Mouse (Mus musculus): ENCODE data around the gene Olfr770. TPM values are rescaled to one million over a fixed set of nuclear protein-coding genes. Genes with fewer than 3 reads are reported as not detected.
"Not testable (repeated sequence)": the region's sequence is repeated elsewhere in the genome, so short reads cannot be mapped to it uniquely, and the experiment has no call there.

The Olfr770 gene
- polyA plus RNA-seq, 1 experiment, result not detected

DNA sequence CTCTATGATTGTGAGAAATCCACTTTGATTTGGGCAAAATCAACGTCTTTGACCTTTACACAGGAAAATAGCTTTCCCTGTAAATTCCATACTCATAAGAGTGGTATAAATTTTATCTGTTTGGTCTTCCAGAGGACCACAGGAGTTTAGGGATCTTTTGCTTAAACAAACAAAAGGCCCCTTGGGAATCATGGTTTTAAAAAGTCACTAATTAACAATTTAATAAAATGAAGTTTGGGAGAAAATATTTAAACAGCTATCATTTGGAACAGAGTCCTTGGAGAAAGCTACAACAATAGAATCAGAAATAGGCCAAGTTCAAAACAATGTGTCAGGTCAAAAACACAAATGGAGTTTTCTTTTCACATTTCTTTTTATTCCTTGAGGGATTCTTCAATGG, 39.5 kb downstream of the Olfr770 start, which contains the start of gene Olfr768:
Gene Olfr768, minus strand, starts transcription at position 101 of the 400 bp plus-strand sequence.
- DNase-seq (ENCODE audit: low read depth in 1 of 2, low spot score in 2 of 2), result no peak
- Histone ChIP-seq H3K4me1 (ENCODE audit: control insufficient read depth, insufficient read depth, insufficient read length) (no peaks in the 10 kb centered on the region), H3K36me3 (ENCODE audit: control insufficient read depth, insufficient read depth, low read length) (no peaks in the 10 kb centered on the region), H3K4me3 (ENCODE audit: extremely low read depth, insufficient read depth, insufficient read length) (no peak within 1 kb of the TSS), H3K27ac (ENCODE audit: insufficient read depth, low read length) (no peak within 1 kb of the TSS), H3K27me3 (ENCODE audit: control insufficient read depth, insufficient read depth, low read length) (no peaks in the 10 kb centered on the region)
- no peak for TF ChIP-seq CTCF (IDR thresholded peaks at IDR 0.05; ENCODE audit: extremely low read depth, insufficient read depth, insufficient read length, insufficient replicate concordance)
- TF ChIP-seq POLR2A (IDR thresholded peaks at IDR 0.05; ENCODE audit: low read depth, low read length), result no peak
- WGBS, result 75% methylated on average over 1 of the region's 1 CpGs

GRCm38 (mm10) chr10:129082810-129083209, 56.0 kb downstream of the Olfr770 start, which contains the start of gene Olfr767:
Olfr767 (minus strand) TSS chr10:129082910.
- not testable (repeated sequence) for H3K4me3 ChIP-seq (ENCODE audit: extremely low read depth, insufficient read depth, insufficient read length); H3K27ac ChIP-seq (ENCODE audit: insufficient read depth, low read length); H3K4me1 ChIP-seq (ENCODE audit: control insufficient read depth, insufficient read depth, insufficient read length); H3K36me3 ChIP-seq (ENCODE audit: control insufficient read depth, insufficient read depth, low read length); H3K27me3 ChIP-seq (ENCODE audit: control insufficient read depth, insufficient read depth, low read length); DNase-seq (ENCODE audit: low read depth in 1 of 2, low spot score in 2 of 2)

Other genes with a start within 250 kb of the Olfr770 start
- 5.8 and 6.0 TPM in 2 replicates for gene Gdf11, start 247.3 kb downstream of the Olfr770 start, polyA plus RNA-seq (2012; rRNA removed)
- 25.8 and 35.7 TPM in 2 replicates for gene Cd63, start 238.0 kb downstream of the Olfr770 start, polyA plus RNA-seq (2012; rRNA removed)
- 15.1 and 15.8 TPM in 2 replicates for gene Rdh5, start 216.1 kb downstream of the Olfr770 start, polyA plus RNA-seq (2012; rRNA removed)
- 113 and 138 TPM in 2 replicates for gene Bloc1s1, start 215.0 kb downstream of the Olfr770 start, polyA plus RNA-seq (2012; rRNA removed)
- gene Itga7, start 205.2 kb downstream of the Olfr770 start, polyA plus RNA-seq (2012; rRNA removed), result 5.8 and 6.5 TPM in 2 replicates
- gene Mettl7b, start 178.0 kb downstream of the Olfr770 start, polyA plus RNA-seq (2012; rRNA removed), result 0.07 TPM in 1 of 2 replicates, not detected in the other
- not detected in 2 replicates for gene Olfr9, start 149.6 kb downstream of the Olfr770 start, polyA plus RNA-seq (2012; rRNA removed)
- gene Olfr763, start 128.2 kb downstream of the Olfr770 start, polyA plus RNA-seq (2012; rRNA removed), result not detected in 2 replicates
- gene Olfr764-ps1, start 99.1 kb downstream of the Olfr770 start, polyA plus RNA-seq (2012; rRNA removed), result not detected in 2 replicates
- not detected in 2 replicates for gene Olfr765, start 89.0 kb downstream of the Olfr770 start, polyA plus RNA-seq (2012; rRNA removed)
- gene Olfr766-ps1, start 70.0 kb downstream of the Olfr770 start, polyA plus RNA-seq (2012; rRNA removed), result not detected in 2 replicates
- not detected in 2 replicates for gene Olfr767, start 56.1 kb downstream of the Olfr770 start, polyA plus RNA-seq (2012; rRNA removed)
- not detected in 2 replicates for gene Olfr768, start 39.6 kb downstream of the Olfr770 start, polyA plus RNA-seq (2012; rRNA removed)
- gene Olfr769, start 21.1 kb downstream of the Olfr770 start, polyA plus RNA-seq (2012; rRNA removed), result not detected in 2 replicates
- gene Olfr771, start 25.8 kb upstream of the Olfr770 start, polyA plus RNA-seq (2012; rRNA removed), result not detected in 2 replicates
- not detected in 2 replicates for gene Olfr772, start 38.9 kb upstream of the Olfr770 start, polyA plus RNA-seq (2012; rRNA removed)
- gene Olfr773, start 48.4 kb upstream of the Olfr770 start, polyA plus RNA-seq (2012; rRNA removed), result not detected in 2 replicates
- not detected in 2 replicates for gene Olfr774, start 97.2 kb upstream of the Olfr770 start, polyA plus RNA-seq (2012; rRNA removed)
- not detected in 2 replicates for gene Olfr775, start 109.4 kb upstream of the Olfr770 start, polyA plus RNA-seq (2012; rRNA removed)
- not detected in 2 replicates for gene Olfr776, start 120.1 kb upstream of the Olfr770 start, polyA plus RNA-seq (2012; rRNA removed)
- gene Olfr777, start 132.5 kb upstream of the Olfr770 start, polyA plus RNA-seq (2012; rRNA removed), result not detected in 2 replicates
- gene Olfr780, start 179.1 kb upstream of the Olfr770 start, polyA plus RNA-seq (2012; rRNA removed), result not detected in 2 replicates
- not detected in 2 replicates for gene Olfr781, start 189.9 kb upstream of the Olfr770 start, polyA plus RNA-seq (2012; rRNA removed)
- not detected in 2 replicates for gene Olfr782, start 209.9 kb upstream of the Olfr770 start, polyA plus RNA-seq (2012; rRNA removed)
- not detected in 2 replicates for gene Olfr784, start 245.1 kb upstream of the Olfr770 start, polyA plus RNA-seq (2012; rRNA removed)